Mouse (Mus musculus) ovary, postnatal 14 days (tissue): ENCODE data around the gene Wsb1.
"Not testable (repeated sequence)": the region's sequence is repeated elsewhere in the genome, so short reads cannot be mapped to it uniquely, and the experiment has no call there.

ENCODE experiments used
- DNase-seq: peaks from one replicate; pipeline ENCODE4 v3.0.0; 2022; ENCODE audit warnings: low spot score

The Wsb1 gene

DNA sequence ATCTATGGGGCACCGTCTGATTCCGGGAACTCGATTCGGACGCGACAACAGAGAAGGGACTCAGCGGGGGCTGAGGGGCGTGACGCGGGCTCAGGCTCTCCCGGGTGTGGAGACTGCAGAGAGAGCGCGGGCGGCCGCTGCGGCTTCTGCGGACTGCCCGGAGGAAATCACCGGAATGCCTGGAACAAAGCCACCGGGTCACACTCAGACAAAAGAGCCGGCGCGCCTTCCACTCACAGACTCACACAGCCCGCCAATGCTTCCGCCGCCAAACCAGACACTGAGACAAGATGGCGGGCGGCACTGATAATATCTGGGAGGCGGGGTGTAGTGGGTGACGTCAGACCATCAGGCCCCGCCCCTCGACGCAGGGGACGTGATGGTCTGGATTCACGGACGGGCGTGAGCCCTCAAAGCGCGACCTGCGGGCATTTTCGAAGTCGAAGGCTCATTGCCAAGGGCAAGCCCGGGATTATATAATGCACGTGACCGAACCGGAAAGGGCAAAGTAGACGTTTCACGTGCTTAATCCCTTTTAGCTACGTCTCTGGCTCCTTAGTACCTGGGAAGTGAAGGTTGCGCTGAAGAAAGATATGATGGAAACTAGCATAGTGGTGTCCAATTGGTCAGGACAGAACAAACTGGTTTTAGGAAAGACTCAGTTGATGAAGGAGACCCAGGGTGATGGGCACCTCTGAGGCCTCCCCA is at the start of gene Wsb1:
Gene Wsb1, minus strand, starts transcription at position 281 of the 708 bp plus-strand sequence.
- DNase-seq = peak; percentile 91

DNA sequence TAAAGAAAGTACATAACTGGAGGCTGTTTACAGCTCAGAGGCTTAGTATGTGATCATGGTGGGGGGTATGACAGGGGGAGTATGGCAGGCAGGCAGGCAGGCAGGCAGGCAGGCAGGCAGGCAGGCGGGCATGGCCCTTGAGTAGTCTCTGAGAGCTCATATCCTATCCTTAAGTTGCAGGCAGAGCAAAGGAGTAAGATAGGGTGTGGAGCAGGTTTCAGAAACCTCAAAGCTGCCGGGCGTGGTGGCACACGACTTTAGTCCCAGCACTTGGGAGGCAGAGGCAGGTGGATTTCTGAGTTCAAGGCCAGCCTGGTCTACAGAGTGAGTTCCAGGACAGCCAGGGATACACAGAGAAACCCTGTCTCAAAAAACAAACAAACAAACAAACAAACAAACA is 49.8 kb upstream of the Wsb1 start:
- DNase-seq = not testable (repeated sequence)

DNA sequence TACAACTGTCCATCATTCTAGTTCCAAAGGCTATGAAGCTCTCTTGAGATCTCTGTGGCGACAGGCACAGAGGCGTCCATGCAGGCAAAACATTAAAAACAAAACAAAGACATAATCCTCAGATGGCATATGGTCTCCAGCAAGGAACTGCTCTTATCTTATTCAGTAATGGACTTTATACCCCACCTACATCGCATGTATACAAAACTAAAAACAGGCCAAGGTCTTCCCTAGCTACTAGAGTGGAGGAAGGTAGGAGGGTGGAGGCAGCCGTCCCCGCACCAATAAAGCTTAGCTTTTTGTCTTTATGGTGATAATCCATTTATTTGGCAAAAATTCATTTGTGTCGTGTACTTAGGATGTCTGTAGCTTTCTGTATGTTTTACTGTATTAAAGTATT is 48.6 kb upstream of the Wsb1 start:
- DNase-seq = no peak

DNA sequence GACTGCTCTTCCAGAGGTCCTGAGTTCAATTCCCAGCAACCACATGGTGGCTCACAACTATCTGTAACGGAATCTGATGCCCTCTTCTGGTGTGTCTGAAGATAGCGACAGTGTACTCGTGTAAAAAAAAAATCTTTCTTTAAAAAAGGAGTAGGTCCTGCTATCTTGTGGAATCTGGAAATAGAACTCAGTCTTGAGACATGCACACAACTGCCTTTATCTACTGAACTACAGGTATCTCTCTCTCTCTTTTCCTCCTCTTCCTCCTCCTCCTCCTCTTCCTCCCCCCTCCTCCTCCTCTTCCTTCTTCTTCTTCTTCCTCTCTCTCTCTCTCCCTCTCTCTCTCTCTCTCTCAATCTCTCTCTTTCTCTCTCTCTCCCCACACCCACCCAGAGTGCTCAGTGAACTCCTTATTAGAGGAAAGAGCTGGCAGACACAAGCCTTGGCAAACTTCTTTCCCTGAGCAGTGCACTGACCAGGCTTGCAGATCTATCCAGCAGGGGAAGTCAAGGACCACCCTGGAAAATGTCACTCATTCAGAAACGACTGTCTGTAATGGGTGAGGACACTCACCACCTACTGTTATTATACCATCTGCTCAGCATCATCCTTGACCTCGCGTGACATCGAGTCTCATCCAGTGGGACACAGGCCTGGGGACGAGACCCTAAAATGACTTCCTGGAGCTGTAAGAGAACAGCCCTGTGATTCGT is 45.4 kb upstream of the Wsb1 start:
- DNase-seq = no peak

DNA sequence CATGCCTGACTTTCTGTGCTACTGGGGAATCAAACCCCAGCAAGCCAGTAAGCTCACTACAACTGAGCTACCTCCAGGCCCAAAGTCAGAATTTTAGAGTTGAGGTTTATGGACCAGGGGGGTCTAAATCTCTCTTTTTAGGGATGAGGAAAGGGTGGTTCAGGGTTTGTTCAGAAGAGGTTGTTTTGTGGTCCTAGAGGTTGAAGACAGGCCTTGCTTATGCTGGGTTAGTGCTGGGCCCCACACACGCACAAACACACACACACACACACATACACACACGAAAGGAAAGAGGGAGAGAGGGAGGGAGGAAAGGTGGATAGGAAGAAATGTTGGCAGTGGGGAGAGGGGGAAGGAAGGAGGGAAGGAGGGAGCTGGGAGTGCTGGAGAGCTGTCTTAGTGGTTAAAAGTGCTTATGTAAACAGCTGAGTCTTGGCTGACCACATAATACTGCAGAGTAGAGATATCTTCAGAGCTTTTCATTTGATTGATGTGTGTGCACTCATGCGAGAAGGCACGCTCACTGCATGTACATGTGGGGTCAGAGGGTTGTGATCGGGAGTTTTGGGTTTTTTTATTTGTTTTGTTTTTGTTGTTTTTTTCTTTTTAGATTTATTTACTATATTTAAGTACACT is 42.5 kb upstream of the Wsb1 start, which contains the start of gene Gm9964:
Gene Gm9964, minus strand, starts transcription at position 51 of the 636 bp plus-strand sequence.
- DNase-seq = no peak

DNA sequence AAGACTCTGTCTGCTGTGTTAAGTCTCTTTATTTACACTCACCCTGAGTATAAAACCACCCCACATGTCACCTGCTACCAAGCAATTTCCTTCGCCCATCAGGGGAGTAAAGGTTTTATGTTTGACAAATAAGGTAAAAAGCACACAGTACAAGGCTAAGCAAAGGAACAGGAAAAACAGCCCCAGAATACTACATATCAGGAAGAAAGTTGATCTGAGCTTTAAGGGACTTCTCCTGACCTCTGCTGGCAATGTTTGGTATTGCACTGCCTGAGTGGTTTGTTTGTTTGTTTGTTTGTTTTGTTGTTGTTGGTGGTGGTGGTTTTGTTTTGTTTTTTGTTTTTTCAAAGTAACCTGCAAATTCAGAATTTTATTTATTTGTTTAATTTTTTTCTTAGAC is 41.7 kb upstream of the Wsb1 start:
- peak; percentile 32 for DNase-seq

DNA sequence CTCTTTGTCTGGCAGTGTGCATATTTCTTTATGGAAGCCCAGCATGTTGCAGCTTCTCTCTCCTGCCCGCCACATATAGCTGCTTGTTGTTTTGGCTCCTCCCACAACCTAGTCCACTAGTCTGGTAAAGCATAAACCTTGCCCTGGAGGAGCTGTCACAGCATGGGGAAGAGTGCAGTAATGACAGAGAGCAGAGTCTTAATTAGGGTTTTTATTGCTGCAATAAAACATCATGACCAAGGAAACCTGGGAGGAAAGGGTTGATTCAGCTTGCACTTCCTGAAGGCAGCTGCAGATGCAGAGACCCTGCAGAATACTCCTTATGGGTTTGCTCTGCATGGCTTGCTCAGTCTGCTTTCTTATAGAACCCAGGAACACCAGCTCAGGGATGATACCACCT is 39.5 kb upstream of the Wsb1 start:
- DNase-seq = no peak

DNA sequence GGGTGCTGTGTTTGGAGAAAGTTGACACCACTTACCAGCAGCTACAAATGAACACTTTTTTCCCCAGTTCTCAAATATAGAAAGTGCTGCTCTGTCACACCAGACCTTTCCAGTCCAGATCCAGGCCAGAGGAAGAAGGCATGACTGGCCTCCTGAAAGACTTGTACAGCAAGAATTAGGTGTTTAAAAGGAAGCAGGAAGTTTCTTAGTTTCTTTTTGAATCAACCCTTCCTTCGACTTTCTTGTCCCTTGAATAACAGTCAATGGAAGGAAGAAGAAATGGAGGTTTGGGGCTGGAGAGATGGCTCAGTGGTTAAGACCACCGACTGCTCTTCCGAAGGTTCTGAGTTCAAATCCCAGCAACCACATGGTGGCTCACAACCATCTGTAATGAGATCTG is 38.6 kb upstream of the Wsb1 start:
- DNase-seq = no peak

DNA sequence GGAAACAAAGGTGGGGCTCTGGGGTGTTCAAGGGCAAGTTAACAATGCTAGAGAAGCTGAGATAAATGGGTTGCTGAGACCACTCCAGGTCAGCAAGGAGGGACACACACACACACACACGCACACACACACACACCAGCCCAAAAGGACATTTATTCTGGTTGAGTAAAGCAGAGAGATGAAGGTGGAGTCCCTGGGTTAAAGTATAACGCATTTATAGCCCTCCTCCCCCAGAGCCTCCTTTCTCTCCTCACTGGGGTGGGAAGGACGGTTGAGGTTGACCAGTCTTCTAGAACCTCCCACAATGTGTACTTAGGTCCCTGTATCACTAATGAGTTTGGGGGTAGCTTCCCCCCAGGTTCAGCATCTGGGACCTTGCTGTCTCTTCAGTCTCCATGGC is 37.7 kb upstream of the Wsb1 start:
- DNase-seq = no peak

DNA sequence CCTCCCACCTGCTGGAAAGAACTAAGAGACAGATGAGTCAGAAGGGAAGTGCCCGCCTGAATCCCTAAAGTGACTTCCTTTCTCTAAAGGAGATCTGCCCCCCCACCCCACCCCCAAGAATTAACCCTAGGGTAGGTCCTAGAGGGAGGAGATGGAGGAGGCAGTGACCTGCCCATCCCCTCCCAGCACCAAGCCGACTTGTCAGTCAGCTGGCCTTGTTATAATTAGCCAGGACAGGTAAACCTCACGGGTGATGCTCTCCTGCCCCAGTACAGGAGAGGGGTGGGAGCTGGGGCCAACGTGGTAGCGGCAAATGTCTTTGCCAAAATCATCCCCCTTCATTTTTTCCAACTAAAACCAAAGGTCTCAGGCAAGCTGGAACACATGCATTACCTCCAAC is 37.2 kb upstream of the Wsb1 start:
- DNase-seq = no peak

DNA sequence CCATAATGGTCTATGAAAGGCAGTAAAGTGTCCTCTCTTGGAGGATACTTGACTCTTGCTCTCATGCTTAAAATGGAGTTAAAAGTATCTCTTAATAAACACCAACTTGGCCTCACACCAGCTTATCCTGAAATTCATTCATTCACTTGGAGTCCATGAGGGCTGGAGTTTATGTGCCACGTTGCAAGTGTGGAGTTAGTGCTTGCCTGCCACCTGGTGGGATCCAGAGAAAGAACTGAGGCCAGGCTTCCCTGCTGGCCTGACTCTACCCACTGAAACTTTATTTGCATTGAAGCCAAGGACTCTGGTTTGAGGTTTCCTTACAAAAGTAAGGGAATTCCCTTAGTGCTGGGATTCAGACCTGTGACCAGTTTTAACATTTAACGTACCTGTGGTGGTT is 36.0 kb upstream of the Wsb1 start:
- DNase-seq = no peak

DNA sequence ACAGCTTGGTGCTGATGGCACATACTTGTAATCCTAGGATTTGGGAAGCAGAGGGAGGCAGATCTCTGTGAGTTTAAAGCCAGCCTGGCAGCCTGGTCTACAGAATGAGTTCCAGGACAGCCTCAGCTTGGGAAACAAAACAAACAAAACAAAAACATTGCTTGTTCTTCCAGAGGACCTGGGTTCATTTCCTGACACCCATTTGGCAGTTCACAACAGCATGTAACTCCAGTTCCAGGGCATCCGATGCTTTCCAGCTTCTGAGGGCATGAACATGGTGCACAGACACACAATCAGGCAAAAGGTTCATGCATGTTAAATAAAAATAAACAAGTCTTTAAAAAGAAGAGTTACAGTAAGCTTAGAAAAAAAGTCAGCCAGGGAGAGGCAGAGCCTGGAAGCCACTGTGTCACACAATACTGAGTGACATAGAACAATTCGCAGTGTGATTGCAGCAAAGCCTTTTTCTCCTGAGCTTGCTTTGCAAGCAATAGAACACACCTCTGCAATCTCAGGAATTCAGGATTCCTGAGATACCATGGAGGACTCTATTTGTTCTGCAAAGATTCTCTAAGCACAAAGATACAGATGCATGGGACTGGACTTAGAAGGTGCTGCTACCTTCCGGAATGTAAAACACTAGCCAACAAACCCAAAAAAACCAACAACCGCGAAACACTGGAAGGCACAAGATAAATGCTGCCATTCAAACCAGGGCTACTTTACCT is 34.6 kb upstream of the Wsb1 start:
- DNase-seq = no peak

DNA sequence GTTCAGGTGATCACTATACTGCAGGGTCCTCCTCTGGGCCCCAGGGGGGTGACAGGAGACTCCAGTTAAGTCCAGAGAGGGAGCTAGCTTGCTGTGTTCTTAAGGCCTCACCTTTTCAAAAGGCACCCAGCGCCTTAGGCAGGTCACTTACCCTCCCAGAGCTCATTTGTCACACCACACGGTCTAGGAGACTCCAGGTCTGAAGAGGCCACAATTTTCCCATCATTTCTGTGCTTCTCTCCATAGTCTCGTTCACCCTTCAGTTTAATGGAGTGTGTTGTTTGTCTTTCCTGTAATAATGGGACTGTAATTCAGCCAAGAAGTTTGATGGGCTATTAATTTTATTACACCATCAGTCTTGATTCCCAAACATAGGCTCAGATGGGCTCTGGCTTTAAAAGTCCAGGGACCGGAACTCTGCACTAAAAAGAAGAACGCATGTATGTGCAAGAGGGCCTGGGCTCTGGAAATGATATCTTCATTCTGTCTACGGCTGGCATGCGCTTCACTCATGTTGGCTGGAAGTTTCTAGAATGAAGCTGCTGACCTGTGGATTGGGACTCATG is 33.9 kb upstream of the Wsb1 start:
- no peak for DNase-seq

DNA sequence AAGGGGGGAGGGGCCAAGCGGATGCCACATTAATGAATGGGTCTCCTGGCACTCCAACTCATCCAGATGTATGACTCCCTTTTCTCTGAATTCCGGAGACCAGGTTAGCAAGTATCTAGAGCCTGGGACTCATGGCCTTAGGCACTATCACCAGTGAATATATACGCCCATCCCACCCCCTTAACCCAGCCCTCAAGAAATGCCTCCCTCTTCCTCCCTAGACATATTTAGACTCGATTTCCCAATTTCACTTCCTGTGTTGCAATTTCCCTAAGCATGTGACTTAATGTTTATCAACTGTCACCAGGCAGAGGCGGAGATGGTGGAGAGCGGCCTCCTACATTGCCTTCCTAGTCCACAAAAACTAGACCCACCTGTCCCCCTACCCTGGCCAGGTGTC is 33.0 kb upstream of the Wsb1 start:
- no peak for DNase-seq

DNA sequence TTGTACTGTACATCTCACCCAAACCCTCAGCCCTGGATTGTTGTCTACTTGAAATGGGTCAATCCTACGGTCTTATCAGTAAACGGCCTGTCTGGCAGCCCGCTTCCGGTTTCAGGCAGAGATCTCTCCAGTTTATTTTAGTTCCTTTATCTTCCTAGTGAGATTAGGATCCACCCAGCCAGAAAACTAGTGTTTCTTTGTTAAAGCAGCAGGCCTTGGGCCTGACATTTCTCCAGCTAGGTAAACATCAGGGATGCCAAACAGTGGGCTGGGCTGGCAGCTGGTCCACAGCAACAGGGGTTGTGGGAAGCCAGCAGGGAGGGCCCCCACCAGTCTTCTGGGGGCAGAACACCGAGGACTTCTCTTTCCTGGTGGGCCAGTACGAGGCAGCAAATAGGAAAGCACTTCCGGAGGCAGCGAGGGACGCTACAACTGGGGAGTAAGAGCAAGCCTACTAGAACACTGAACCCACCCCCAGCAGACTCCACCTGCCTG is 31.9 kb upstream of the Wsb1 start:
- no peak for DNase-seq

DNA sequence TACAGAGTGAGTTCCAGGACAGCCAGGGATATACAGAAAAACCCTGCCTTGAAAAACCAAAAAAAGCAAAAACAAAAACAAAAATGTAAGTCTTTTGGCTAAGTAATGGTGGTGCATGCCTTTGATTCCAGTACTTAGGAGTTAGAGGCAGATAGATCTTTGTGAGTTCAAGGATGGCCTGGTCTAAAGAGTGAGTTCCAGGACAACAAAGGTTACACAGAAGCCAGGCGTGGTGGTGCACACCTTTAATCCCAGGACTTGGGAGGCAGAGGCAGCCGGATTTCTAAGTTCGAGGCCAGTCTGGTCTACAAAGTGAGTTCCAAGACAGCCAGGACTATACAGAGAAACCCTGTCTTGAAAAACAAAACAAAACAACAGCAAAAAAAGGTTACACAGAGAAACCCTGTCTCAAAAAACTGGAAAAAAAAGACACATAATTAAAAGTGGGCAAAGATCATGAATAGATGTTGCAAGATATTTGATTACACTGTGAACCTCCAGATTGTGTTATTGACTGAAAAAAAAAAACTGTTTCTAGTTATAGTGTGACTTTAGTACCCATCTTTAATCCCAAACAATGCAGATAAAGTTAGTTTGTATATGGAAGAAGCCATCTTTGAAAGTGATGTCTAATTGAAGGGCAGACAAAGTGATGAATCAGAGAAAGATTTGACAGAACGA is 29.0 kb upstream of the Wsb1 start:
- DNase-seq = no peak

DNA sequence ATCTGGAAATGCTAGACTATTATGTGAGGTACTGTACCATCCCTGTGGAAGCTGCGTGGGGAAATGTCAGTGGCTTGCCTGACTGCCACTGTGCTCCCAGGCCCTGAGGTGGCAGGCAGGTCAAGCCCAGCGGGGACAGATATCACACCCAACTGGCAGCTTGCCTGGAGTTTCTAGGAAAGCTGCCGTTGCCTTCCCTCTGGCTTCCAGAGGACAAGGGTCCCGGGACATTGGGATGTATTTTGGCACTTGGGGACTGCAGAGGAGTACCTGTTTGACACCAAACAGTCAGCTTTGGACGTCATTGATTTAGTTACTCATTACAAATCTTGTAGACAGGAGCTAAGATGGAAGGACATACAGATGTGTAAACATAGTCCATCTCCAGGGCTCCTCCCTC is 26.9 kb upstream of the Wsb1 start:
- no peak for DNase-seq

DNA sequence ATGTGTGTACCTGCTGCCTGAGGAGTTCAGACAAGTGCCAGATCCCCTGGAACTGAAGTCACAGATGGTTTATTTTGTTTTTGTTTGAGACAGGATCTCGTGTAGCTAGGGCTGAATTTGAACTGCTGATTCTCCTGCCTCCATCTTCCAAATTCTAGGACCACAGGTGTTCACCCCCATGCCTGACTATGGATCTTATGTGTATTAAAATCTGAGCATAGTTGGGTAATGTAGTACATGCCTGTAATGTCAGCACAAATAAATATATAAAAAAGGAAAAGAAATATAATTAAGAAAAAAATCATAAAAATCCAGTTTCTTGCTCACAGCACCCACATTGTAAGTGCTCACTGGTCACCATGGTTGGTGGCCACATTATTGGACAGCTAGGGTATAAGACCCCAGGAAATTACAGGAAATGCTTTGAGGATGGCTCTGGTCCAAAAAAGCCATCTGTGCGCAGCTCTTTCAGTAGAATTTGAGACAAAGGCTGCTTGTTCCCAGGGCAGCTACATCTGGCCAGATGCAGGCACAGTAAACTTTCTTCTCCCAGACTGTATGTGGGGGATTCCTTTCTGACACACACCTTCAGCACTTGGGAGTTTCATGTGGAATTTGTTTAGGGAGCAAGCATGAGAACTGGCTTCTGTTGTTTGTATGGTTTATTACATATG is 25.4 kb upstream of the Wsb1 start:
- DNase-seq = no peak

DNA sequence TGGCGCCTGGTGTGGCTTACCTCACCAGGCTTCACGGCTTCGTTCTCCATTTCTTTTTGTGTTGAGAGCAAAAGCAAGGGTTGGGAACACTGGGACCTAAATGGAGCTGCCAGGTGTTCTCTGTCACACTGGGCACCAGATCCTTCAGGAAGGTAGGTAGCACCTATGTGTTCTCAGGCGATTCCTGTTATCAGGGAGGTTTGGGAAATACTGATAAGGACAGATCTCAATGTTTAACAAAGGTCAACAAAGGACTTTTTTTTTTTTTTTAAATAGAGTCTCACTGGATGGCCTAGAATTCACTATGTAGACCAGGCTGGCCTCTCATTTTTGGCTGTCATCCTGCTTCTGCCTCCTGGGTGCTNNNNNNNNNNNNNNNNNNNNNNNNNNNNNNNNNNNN is 19.3 kb upstream of the Wsb1 start:
- DNase-seq = no peak

DNA sequence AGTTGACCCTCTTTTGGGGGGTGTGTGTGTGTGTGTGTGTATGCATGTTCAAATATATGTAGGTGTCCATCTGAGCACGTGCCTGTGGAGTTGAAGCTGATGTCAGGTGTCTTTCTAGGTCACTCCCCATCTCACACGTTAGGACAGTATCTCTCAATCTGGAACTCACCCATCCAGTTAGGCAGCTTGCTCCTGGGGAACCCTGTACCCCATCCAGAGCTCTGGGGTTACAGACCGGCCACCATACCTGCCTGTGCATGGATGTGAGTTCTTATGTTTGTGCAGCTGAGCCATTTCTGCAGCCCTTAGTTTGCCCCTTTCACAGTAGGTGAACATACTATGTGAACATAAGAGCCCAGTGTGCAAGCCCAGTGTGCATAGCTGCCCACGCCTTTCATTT is 18.6 kb upstream of the Wsb1 start:
- DNase-seq = no peak

DNA sequence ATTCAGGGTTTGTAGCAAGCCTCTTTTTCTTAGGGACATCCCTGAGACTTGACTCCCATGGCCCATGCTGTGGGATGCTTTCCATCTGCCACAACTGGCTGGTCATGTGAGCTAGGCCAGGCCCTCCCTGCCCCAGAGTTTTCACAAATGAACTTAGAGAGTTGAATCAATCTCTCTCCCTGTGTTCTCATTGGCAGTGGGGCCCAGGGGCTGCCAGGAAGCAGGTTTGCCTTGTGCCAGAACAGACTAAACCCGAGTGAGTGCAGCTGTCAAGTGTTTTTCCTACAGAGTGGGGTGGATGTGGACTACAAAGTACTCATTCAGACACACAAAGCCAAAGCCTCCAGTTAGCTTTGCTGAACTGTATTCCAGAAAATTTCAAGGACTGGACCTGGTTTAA is 12.7 kb upstream of the Wsb1 start:
- no peak for DNase-seq
